Mouse (Mus musculus) forebrain, embryonic 11.5 days (tissue): ENCODE measurements at regions not wholly inside any gene's neighbourhood (a gene's known extent, or its start where the extent isn't known, plus 50 kb on each side); places are given as distances from the start of the nearest gene placed in this dataset.

Source experiments
- ATAC-seq: fragments of 200-750 bp; cut with Nextera tagmentation; replicated peaks from 2 replicates; pipeline ENCODE4 v1.8.0; 2017; ENCODE audit warnings: moderate TSS enrichment; ENCODE audit not compliant: low FRiP score
- DNase-seq: peaks from one replicate; pipeline ENCODE4 v3.0.0-alpha.2; 2017; ENCODE audit warnings: low spot score
- H3K27ac ChIP-seq: fragments of 300-500 bp; sonication (generic); 2 replicates; pipeline ENCODE4 v1.5.1; 2014; ENCODE audit warnings: low read depth, low read length
- H3K27me3 ChIP-seq: fragments of 300-500 bp; sonication (generic); 2 replicates; pipeline ENCODE4 v1.6.1; 2014; ENCODE audit warnings: mild to moderate bottlenecking, low read length, mixed read lengths; ENCODE audit not compliant: control insufficient read depth, insufficient read depth
- H3K36me3 ChIP-seq: fragments of 300-500 bp; sonication (generic); 2 replicates; pipeline ENCODE4 v1.6.1; 2014; ENCODE audit warnings: mild to moderate bottlenecking, low read length, moderate library complexity, mixed read lengths; ENCODE audit not compliant: control insufficient read depth, insufficient read depth
- H3K4me1 ChIP-seq: fragments of 300-500 bp; sonication (generic); replicated peaks from 2 replicates; pipeline ENCODE4 v1.6.1; 2014; ENCODE audit warnings: low read length, mixed read lengths; ENCODE audit not compliant: control insufficient read depth, insufficient read depth
- H3K4me2 ChIP-seq: fragments of 300-500 bp; sonication (generic); 2 replicates; pipeline ENCODE4 v1.6.1; 2014; ENCODE audit warnings: low read depth, mild to moderate bottlenecking, low read length, moderate library complexity, mixed read lengths; ENCODE audit not compliant: severe bottlenecking
- H3K4me3 ChIP-seq: fragments of 300-500 bp; sonication (generic); 2 replicates; pipeline ENCODE4 v1.5.1; 2014; ENCODE audit warnings: low read depth, low read length
- H3K9ac ChIP-seq: fragments of 300-500 bp; sonication (generic); 2 replicates; pipeline ENCODE4 v1.6.1; 2014; ENCODE audit warnings: low read length
- H3K9me3 ChIP-seq: fragments of 300-500 bp; sonication (generic); 2 replicates; pipeline ENCODE4 v1.6.1; 2016; ENCODE audit warnings: low read length, mixed read lengths; ENCODE audit not compliant: control insufficient read depth
- WGBS: fragments of 180-500 bp; shearing (Covaris S2); extraction: QIAGEN DNeasy Blood & Tissue Kit; methylation state at CpG from one replicate; pipeline ENCODE4 v1.1.7; 2014; 5-methylcytosine and 5-hydroxymethylcytosine counted together

DNA sequence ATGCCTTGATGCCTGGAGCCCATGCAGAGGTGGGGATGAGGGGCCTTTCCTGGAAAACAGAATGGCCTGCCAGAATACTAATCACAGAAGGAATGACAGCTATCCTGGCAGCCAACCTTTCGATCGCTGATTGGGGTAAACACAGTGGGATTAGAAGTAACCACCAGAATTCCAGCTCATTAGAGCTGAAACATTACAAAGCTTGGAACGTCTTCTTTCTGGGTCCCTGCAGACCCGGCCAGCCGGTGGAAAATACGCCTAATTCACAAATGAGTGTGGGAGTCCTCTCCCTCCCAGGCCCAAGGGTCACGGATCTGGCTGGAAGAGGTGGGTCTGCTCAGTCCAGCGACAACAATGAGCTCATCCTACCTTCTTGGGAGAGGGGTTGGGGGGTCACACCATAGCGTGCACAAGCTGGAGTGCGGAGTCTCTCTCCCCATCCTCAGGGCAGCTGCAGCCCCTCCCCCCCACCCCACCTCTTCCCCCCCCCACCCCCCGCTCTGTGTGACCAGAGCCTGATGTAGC, 297.8 kb upstream of the Rtl1 start:
- no peaks in the 10 kb centered on the region for H3K4me1 ChIP-seq
- WGBS = 45% methylated on average over 11 of the region's 11 CpGs
- no peak overlapping the region for H3K4me3 ChIP-seq
- ATAC-seq (no peak), DNase-seq (no peak)
- H3K9me3 ChIP-seq = no peaks in the 10 kb centered on the region
- H3K27me3 ChIP-seq = no peaks in the 10 kb centered on the region
- no peak overlapping the region for H3K27ac ChIP-seq
- no peak overlapping the region for H3K4me2 ChIP-seq
- H3K36me3 ChIP-seq = no peaks in the 10 kb centered on the region
- H3K9ac ChIP-seq = no peak overlapping the region

DNA sequence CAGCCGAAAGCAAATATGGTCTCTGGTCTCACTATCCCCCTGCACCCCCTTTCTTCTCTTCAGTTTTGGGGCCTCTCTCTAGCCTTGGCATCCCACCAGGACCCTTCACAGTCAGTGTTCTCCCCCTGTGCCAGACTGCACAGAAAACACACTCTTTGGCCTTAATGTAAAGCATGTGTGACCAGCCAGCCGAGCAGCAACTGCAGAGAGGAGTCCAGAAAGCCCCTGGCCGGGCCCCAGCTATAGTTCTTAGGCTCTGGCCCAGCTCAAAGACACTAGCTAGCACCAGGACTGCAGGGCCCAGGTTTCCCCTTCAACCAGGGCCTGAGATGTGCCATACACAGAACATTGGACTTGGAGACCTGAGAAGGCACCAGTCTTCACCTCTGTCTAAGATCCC, 299.3 kb upstream of the Rtl1 start:
- H3K9me3 ChIP-seq = no peaks in the 10 kb centered on the region
- no peaks in the 10 kb centered on the region for H3K36me3 ChIP-seq
- no peak for ATAC-seq
- WGBS = 86% methylated on average over 3 of the region's 3 CpGs
- no peak overlapping the region for H3K4me3 ChIP-seq
- no peak overlapping the region for H3K9ac ChIP-seq
- no peak overlapping the region for H3K27ac ChIP-seq
- H3K27me3 ChIP-seq = no peaks in the 10 kb centered on the region
- no peak overlapping the region for H3K4me2 ChIP-seq
- DNase-seq = no peak
- no peaks in the 10 kb centered on the region for H3K4me1 ChIP-seq

DNA sequence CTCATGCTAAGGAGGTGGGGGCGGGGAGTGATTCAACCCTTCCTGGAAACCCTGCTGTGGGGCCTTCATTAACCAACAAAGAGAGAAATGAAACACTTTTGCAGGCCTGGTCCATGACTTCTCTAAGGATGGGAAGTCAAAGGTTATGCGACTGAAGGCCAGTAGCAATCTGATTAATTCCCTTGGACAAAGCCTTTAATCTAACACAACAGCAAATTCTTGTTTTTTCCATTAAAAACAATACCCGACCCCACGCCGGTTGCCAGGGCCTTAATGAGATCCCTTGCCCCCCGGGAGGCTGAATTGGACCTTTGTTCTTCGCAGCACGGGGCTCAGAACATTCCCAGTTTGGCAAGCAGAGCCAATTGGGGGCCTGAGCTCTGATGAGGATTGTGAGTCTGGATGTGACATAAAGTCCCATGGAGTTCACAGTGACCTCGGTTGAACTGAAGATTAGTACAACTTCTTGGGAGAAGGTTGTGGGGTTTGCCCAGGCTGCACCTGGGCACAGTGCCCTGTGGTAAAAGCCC, 310.9 kb upstream of the Rtl1 start:
- no peaks in the 10 kb centered on the region for H3K27me3 ChIP-seq
- DNase-seq (peak; percentile 64), ATAC-seq (0 out of 2 replicates have a peak, but pooled peaks have one; percentile 44)
- 7% methylated on average over 9 of the region's 9 CpGs for WGBS
- H3K36me3 ChIP-seq = no peaks in the 10 kb centered on the region
- no peak overlapping the region for H3K4me3 ChIP-seq
- peaks cover 4% of the 10 kb centered on the region; the same call in 1 of the 2 replicates for H3K4me1 ChIP-seq
- no peaks in the 10 kb centered on the region for H3K9me3 ChIP-seq
- no peak overlapping the region for H3K4me2 ChIP-seq
- no peak overlapping the region for H3K27ac ChIP-seq
- H3K9ac ChIP-seq = no peak overlapping the region

- WGBS = 60% methylated on average over 9 of the region's 9 CpGs
- Histone ChIP-seq H3K4me1 (peaks cover 4% of the 10 kb centered on the region; the same call in 1 of the 2 replicates), H3K4me3 (no peak overlapping the region), H3K27ac (no peak overlapping the region), H3K9ac (no peak overlapping the region), H3K4me2 (no peak overlapping the region), H3K27me3 (no peaks in the 10 kb centered on the region), H3K36me3 (no peaks in the 10 kb centered on the region), H3K9me3 (no peaks in the 10 kb centered on the region)
- no peak for ATAC-seq
- DNase-seq = no peak
Observed at GRCm38 (mm10) chr12:109911506-109911905, 311.4 kb upstream of the Rtl1 start.

- Histone ChIP-seq H3K27me3 (no peaks in the 10 kb centered on the region), H3K4me3 (no peak overlapping the region), H3K4me2 (no peak overlapping the region), H3K9me3 (no peaks in the 10 kb centered on the region), H3K4me1 (peaks cover 3% of the 10 kb centered on the region; the same call in 1 of the 2 replicates), H3K36me3 (no peaks in the 10 kb centered on the region), H3K9ac (no peak overlapping the region), H3K27ac (no peak overlapping the region)
- 84% methylated on average over 6 of the region's 6 CpGs for WGBS
- DNase-seq (no peak), ATAC-seq (no peak)
Observed at GRCm38 (mm10) chr12:109917761-109918160, 317.6 kb upstream of the Rtl1 start.

- DNase-seq (no peak), ATAC-seq (no peak)
- H3K4me3 ChIP-seq = no peak overlapping the region
- H3K27me3 ChIP-seq = no peaks in the 10 kb centered on the region
- no peak overlapping the region for H3K9ac ChIP-seq
- no peaks in the 10 kb centered on the region for H3K9me3 ChIP-seq
- no peak overlapping the region for H3K4me2 ChIP-seq
- 70% methylated on average over 8 of the region's 8 CpGs for WGBS
- H3K27ac ChIP-seq = no peak overlapping the region
- H3K36me3 ChIP-seq = no peaks in the 10 kb centered on the region
- H3K4me1 ChIP-seq = peaks cover 3% of the 10 kb centered on the region; the same call in 1 of the 2 replicates
Observed at GRCm38 (mm10) chr12:109918901-109919300, 318.8 kb upstream of the Rtl1 start.

DNA sequence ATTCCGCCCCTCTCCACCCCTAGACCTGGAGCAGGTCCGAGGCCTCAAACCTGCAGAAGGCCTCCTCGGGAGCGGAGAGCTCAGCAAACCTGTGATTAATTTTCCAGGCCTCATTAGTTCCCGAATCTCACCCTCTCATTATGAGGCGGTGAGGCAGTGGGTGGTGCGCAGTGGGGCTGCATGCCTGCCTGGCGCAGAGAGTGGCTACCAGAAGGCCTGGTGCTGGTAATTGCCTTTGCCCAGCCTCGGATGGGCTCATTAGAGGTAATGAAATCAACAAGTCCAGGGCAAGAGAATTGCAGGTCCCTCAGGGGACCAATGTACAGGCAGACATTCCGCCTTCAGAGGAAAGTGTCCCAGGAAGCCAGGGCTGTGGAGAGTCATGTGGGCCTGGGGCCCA, 322.0 kb upstream of the Rtl1 start:
- H3K4me1 ChIP-seq = peaks cover 3% of the 10 kb centered on the region; the same call in 1 of the 2 replicates
- H3K36me3 ChIP-seq = no peaks in the 10 kb centered on the region
- no peak for DNase-seq
- no peaks in the 10 kb centered on the region for H3K9me3 ChIP-seq
- H3K4me3 ChIP-seq = no peak overlapping the region
- ATAC-seq = no peak
- H3K27me3 ChIP-seq = no peaks in the 10 kb centered on the region
- no peak overlapping the region for H3K4me2 ChIP-seq
- no peak overlapping the region for H3K9ac ChIP-seq
- 82% methylated on average over 10 of the region's 10 CpGs for WGBS
- no peak overlapping the region for H3K27ac ChIP-seq

DNA sequence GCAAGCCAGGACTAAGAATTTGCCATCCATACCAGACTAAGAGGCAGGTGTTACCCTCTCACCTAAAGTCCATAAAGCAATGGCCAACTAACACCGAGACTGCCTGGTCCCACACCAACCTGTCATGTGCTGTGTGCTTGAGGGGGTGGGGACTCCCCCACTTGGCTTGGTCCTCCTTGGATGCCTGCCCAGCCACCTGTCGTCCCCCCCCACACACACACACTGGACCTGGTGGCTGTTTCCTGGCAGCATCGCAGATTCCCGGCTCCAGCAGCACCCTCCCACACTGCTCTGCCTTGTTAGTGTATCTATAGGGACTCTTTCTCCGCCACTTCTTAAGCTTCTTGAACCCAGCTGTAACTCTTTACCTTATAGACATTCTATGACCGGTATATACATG, 325.7 kb upstream of the Rtl1 start:
- no peak overlapping the region for H3K4me2 ChIP-seq
- H3K27me3 ChIP-seq = no peaks in the 10 kb centered on the region
- no peak overlapping the region for H3K9ac ChIP-seq
- WGBS = 88% methylated on average over 6 of the region's 6 CpGs
- H3K4me1 ChIP-seq = no peaks in the 10 kb centered on the region
- no peaks in the 10 kb centered on the region for H3K9me3 ChIP-seq
- ATAC-seq = no peak
- no peak overlapping the region for H3K27ac ChIP-seq
- DNase-seq = no peak
- no peak overlapping the region for H3K4me3 ChIP-seq
- H3K36me3 ChIP-seq = no peaks in the 10 kb centered on the region

GRCm38 (mm10) chr12:109926643-109927042, 326.5 kb upstream of the Rtl1 start:
- Histone ChIP-seq H3K4me1 (no peaks in the 10 kb centered on the region), H3K4me3 (no peak overlapping the region), H3K36me3 (no peaks in the 10 kb centered on the region), H3K4me2 (no peak overlapping the region), H3K27me3 (no peaks in the 10 kb centered on the region), H3K9ac (no peak overlapping the region), H3K27ac (no peak overlapping the region), H3K9me3 (no peaks in the 10 kb centered on the region)
- WGBS = 62% methylated on average over 12 of the region's 12 CpGs
- DNase-seq = no peak
- ATAC-seq = no peak
